Mouse (Mus musculus): ENCODE measurements at regions not wholly inside any gene's neighbourhood (a gene's known extent, or its start where the extent isn't known, plus 50 kb on each side); places are given as distances from the start of the nearest gene placed in this dataset.

GRCm38 (mm10) chr10:16742246-16742645, 980.8 kb upstream of the Cited2 start:
- no peak for DNase-seq (ENCODE audit: low spot score)

- no peak for DNase-seq (ENCODE audit: low spot score)
Observed at GRCm38 (mm10) chr10:16751546-16751945, 971.5 kb upstream of the Cited2 start.

- DNase-seq (ENCODE audit: low spot score) = peak; percentile 61
Observed at GRCm38 (mm10) chr10:16789641-16790243, 933.3 kb upstream of the Cited2 start.

- DNase-seq (ENCODE audit: low spot score) = peak; percentile 5
Observed at GRCm38 (mm10) chr10:16803978-16804377, 919.0 kb upstream of the Cited2 start.

GRCm38 (mm10) chr10:16810716-16811115, 912.3 kb upstream of the Cited2 start:
- no peak for DNase-seq (ENCODE audit: low spot score)

- no peak for DNase-seq (ENCODE audit: low spot score)
Observed at GRCm38 (mm10) chr10:16814013-16814412, 909.0 kb upstream of the Cited2 start.

- no peak for DNase-seq (ENCODE audit: low spot score)
Observed at GRCm38 (mm10) chr10:16861534-16861933, 861.5 kb upstream of the Cited2 start.

- no peak for DNase-seq (ENCODE audit: low spot score)
Observed at GRCm38 (mm10) chr10:16866914-16867313, 856.1 kb upstream of the Cited2 start.

GRCm38 (mm10) chr10:16874131-16874530, 848.9 kb upstream of the Cited2 start:
- DNase-seq (ENCODE audit: low spot score) = no peak

GRCm38 (mm10) chr10:16878197-16878596, 844.8 kb upstream of the Cited2 start:
- DNase-seq (ENCODE audit: low spot score) = no peak

GRCm38 (mm10) chr10:16893316-16893715, 829.7 kb upstream of the Cited2 start:
- no peak for DNase-seq (ENCODE audit: low spot score)

GRCm38 (mm10) chr10:16895332-16895731, 827.7 kb upstream of the Cited2 start:
- no peak for DNase-seq (ENCODE audit: low spot score)

GRCm38 (mm10) chr10:16922888-16923287, 800.1 kb upstream of the Cited2 start:
- no peak for DNase-seq (ENCODE audit: low spot score)

- DNase-seq (ENCODE audit: low spot score) = no peak
Observed at GRCm38 (mm10) chr10:16923851-16924250, 799.2 kb upstream of the Cited2 start.

- no peak for DNase-seq (ENCODE audit: low spot score)
Observed at GRCm38 (mm10) chr10:16937705-16938104, 785.3 kb upstream of the Cited2 start.

- no peak for DNase-seq (ENCODE audit: low spot score)
Observed at GRCm38 (mm10) chr10:16951636-16952035, 771.4 kb upstream of the Cited2 start.

- no peak for DNase-seq (ENCODE audit: low spot score)
Observed at GRCm38 (mm10) chr10:16960971-16961370, 762.0 kb upstream of the Cited2 start.

GRCm38 (mm10) chr10:16962463-16962862, 760.6 kb upstream of the Cited2 start:
- DNase-seq (ENCODE audit: low spot score) = no peak

GRCm38 (mm10) chr10:16978770-16979169, 744.2 kb upstream of the Cited2 start:
- DNase-seq (ENCODE audit: low spot score) = no peak

GRCm38 (mm10) chr10:16990227-16990626, 732.8 kb upstream of the Cited2 start:
- no peak for DNase-seq (ENCODE audit: low spot score)

- DNase-seq (ENCODE audit: low spot score) = peak; percentile 11
Observed at GRCm38 (mm10) chr10:16993789-16994188, 729.2 kb upstream of the Cited2 start.

GRCm38 (mm10) chr10:16994526-16994925, 728.5 kb upstream of the Cited2 start:
- no peak for DNase-seq (ENCODE audit: low spot score)

- no peak for DNase-seq (ENCODE audit: low spot score)
Observed at GRCm38 (mm10) chr10:16995010-16995409, 728.0 kb upstream of the Cited2 start.

GRCm38 (mm10) chr10:16996820-16997466, 726.1 kb upstream of the Cited2 start:
- DNase-seq (ENCODE audit: low spot score) = no peak
